Mouse (Mus musculus) lung, adult 2 months (tissue): Measurements from ENCODE around the gene Olfr1426.
"Not testable (repeated sequence)": the region's sequence is repeated elsewhere in the genome, so short reads cannot be mapped to it uniquely, and the experiment has no call there.

Experiments used
- CTCF ChIP-seq: fragments of 200-500 bp; IDR thresholded peaks from 2 replicates; pipeline ENCODE4 v1.5.1; 2011; ENCODE audit warnings: mild to moderate bottlenecking, low read length, control low read depth; ENCODE audit not compliant: insufficient read depth
- POLR2A ChIP-seq: fragments of 200-500 bp; IDR thresholded peaks from 2 replicates; pipeline ENCODE4 v1.6.1; 2011; ENCODE audit warnings: low read depth, mild to moderate bottlenecking, control low read depth, low read length, borderline replicate concordance; ENCODE audit errors: extremely low read depth

GRCm38 (mm10) chr19:12069546-12069945 is 22.3 kb downstream of the Olfr1426 start:
- not testable (repeated sequence) for TF ChIP-seq CTCF, POLR2A
